Mouse (Mus musculus) CH12.LX (cell line): Measurements from ENCODE around the gene Hes6. TPM values are rescaled to one million over a fixed set of nuclear protein-coding genes. Genes with fewer than 3 reads are reported as not detected.

Experiments used
- DNase-seq: peaks from one replicate; pipeline ENCODE4 v3.0.0-alpha.2; 2013; ENCODE audit errors: extremely low read depth
- H3K27ac ChIP-seq: 2 replicates; pipeline ENCODE4 v1.5.1; 2012; ENCODE audit warnings: low read depth, mild to moderate bottlenecking, control low read depth, moderate library complexity; ENCODE audit not compliant: insufficient read depth
- H3K27me3 ChIP-seq: replicated peaks from 2 replicates; pipeline ENCODE3; 2012; ENCODE audit warnings: inconsistent platforms
- H3K36me3 ChIP-seq, 2 experiments: replicated peaks in 1 of 2; 2 replicates each; pipeline versions ENCODE3 to v1.6.1; 2012; ENCODE audit warnings: inconsistent platforms in 1 of 2, low read length in 1 of 2, mild to moderate bottlenecking in 1 of 2, mixed read lengths in 1 of 2, moderate library complexity in 1 of 2; ENCODE audit not compliant: control insufficient read depth in 1 of 2, insufficient read depth in 1 of 2
- H3K4me1 ChIP-seq, 2 experiments: 2 replicates each; pipeline ENCODE4 v1.6.1; 2012; ENCODE audit warnings: inconsistent platforms in 1 of 2, moderate library complexity in 1 of 2; ENCODE audit not compliant: insufficient read depth in 2 of 2, control insufficient read depth in 1 of 2
- H3K4me2 ChIP-seq: 2 replicates; pipeline ENCODE4 v1.6.1; 2012; ENCODE audit warnings: low read depth, mild to moderate bottlenecking, control low read depth; ENCODE audit not compliant: poor library complexity, insufficient read depth, severe bottlenecking
- H3K4me3 ChIP-seq, 3 experiments: fragments of 150-350 bp in 1 of 3; sonication (generic) in 1 of 3; replicated peaks in 1 of 3; 2 replicates each; pipeline versions ENCODE3 to v1.5.1; 2011 to 2012; ENCODE audit warnings: low read depth in 2 of 3, low read length in 2 of 3, mild to moderate bottlenecking in 2 of 3, moderate library complexity in 2 of 3, control low read depth in 1 of 3, improper control_type of control experiment in 1 of 3, inconsistent platforms in 1 of 3, mixed read lengths in 1 of 3; ENCODE audit not compliant: poor library complexity in 1 of 3
- H3K79me2 ChIP-seq: replicated peaks from 2 replicates; pipeline ENCODE4 v1.6.1; 2012; ENCODE audit warnings: mild to moderate bottlenecking, moderate library complexity; ENCODE audit not compliant: control insufficient read depth, poor library complexity, insufficient read depth, severe bottlenecking; ENCODE audit errors: extremely low read depth
- H3K9ac ChIP-seq: 2 replicates; pipeline ENCODE4 v1.6.1; 2012; ENCODE audit warnings: low read depth, mild to moderate bottlenecking, control low read depth, moderate library complexity; ENCODE audit not compliant: insufficient read depth
- H3K9me3 ChIP-seq: replicated peaks from 2 replicates; pipeline ENCODE3; 2012; ENCODE audit warnings: low read length, inconsistent platforms, mixed read lengths
- BHLHE40 ChIP-seq: IDR thresholded peaks from 2 replicates; pipeline ENCODE4 v1.6.1; 2011; ENCODE audit warnings: mild to moderate bottlenecking, low read depth, low read length, improper control_type of control experiment
- CHD1 ChIP-seq: IDR thresholded peaks from 2 replicates; pipeline ENCODE4 v1.6.1; 2012; ENCODE audit warnings: low read depth, low read length, improper control_type of control experiment, inconsistent platforms
- CHD2 ChIP-seq: IDR thresholded peaks from 2 replicates; pipeline ENCODE4 v1.6.1; 2011; ENCODE audit warnings: low read length, improper control_type of control experiment
- E2F4 ChIP-seq: IDR thresholded peaks from 2 replicates; pipeline ENCODE4 v1.6.1; 2011; ENCODE audit warnings: low read depth, low read length, improper control_type of control experiment; ENCODE audit not compliant: insufficient replicate concordance
- ETS1 ChIP-seq: conservative IDR thresholded peaks from 2 replicates; pipeline ENCODE4 v1.6.1; 2012; ENCODE audit warnings: low read depth, mild to moderate bottlenecking, inconsistent platforms, low read length, improper control_type of control experiment, moderate library complexity
- GABPA ChIP-seq: IDR thresholded peaks from 2 replicates; pipeline ENCODE4 v1.6.1; 2012; ENCODE audit warnings: low read depth, low read length, improper control_type of control experiment, inconsistent platforms; ENCODE audit not compliant: insufficient replicate concordance
- HCFC1 ChIP-seq: IDR thresholded peaks from 2 replicates; pipeline ENCODE4 v1.6.1; 2012; ENCODE audit warnings: low read depth, mild to moderate bottlenecking, inconsistent platforms, low read length, improper control_type of control experiment
- JUN ChIP-seq: IDR thresholded peaks from 2 replicates; pipeline ENCODE4 v1.6.1; 2011; ENCODE audit warnings: low read depth, mild to moderate bottlenecking, low read length, improper control_type of control experiment, moderate library complexity; ENCODE audit not compliant: insufficient read depth
- JUND ChIP-seq: conservative IDR thresholded peaks from 2 replicates; pipeline ENCODE4 v1.6.1; 2011; ENCODE audit warnings: low read depth, low read length, improper control_type of control experiment
- MAX ChIP-seq: IDR thresholded peaks from 2 replicates; pipeline ENCODE4 v1.6.1; 2011; ENCODE audit warnings: low read length, improper control_type of control experiment
- MEF2A ChIP-seq: IDR thresholded peaks from 2 replicates; pipeline ENCODE4 v1.6.1; 2014; ENCODE audit warnings: low read depth, mild to moderate bottlenecking, inconsistent platforms, low read length, improper control_type of control experiment, borderline replicate concordance
- NRF1 ChIP-seq: IDR thresholded peaks from 2 replicates; pipeline ENCODE4 v1.6.1; 2014; ENCODE audit warnings: low read depth, mild to moderate bottlenecking, inconsistent platforms, low read length, improper control_type of control experiment, moderate library complexity
- PAX5 ChIP-seq: IDR thresholded peaks from 2 replicates; pipeline ENCODE4 v1.6.1; 2012; ENCODE audit warnings: low read length, inconsistent platforms, mixed read lengths
- POLR2A ChIP-seq: IDR thresholded peaks from 2 replicates; pipeline ENCODE4 v1.6.1; 2011; ENCODE audit warnings: low read depth, mild to moderate bottlenecking, improper control_type of control experiment, low read length
- RAD21 ChIP-seq: IDR thresholded peaks from 2 replicates; pipeline ENCODE4 v1.6.1; 2011; ENCODE audit warnings: low read depth, mild to moderate bottlenecking, low read length, improper control_type of control experiment, moderate library complexity
- SMC3 ChIP-seq: IDR thresholded peaks from 2 replicates; pipeline ENCODE4 v1.6.1; 2011; ENCODE audit warnings: low read depth, low read length, improper control_type of control experiment
- UBTF ChIP-seq: IDR thresholded peaks from 2 replicates; pipeline ENCODE4 v1.6.1; 2012; ENCODE audit warnings: low read depth, mild to moderate bottlenecking, inconsistent platforms, low read length, improper control_type of control experiment, moderate library complexity
- ZKSCAN1 ChIP-seq: IDR thresholded peaks from 2 replicates; pipeline ENCODE4 v1.6.1; 2012; ENCODE audit warnings: low read depth, inconsistent platforms, low read length, improper control_type of control experiment, borderline replicate concordance
- dilution Hi-C: fragments of 300-500 bp; cut with MboI; formaldehyde crosslinking; loops from 2 replicates; pipeline ENCODE4 v1.14.3; 2020; ENCODE audit warnings: low sequenced_read_pairs; ENCODE audit not compliant: extremely low pct_unique_long_range_greater_than_20kb, extremely low pct_ligation_motif_present
- in situ Hi-C: fragments of 300-500 bp; cut with MboI; formaldehyde crosslinking; loops from 3 replicates; pipeline ENCODE4 v1.14.3; 2019; ENCODE audit warnings: low sequenced_read_pairs, low pct_ligation_motif_present, low pct_unique_long_range_greater_than_20kb, mixed read lengths
- polyA plus RNA-seq: library from polyadenylated mRNA; unstranded; fragments of >175 nt; gene quantifications from 2 replicates; pipeline ENCODE4 v1.2.1, GENCODE M21; 2012; ENCODE audit warnings: low read depth; ENCODE audit not compliant: insufficient read length
- total RNA-seq, 2 experiments: library from RNA; depleted of rRNA; stranded (reverse); fragments of 300-350 nt in 1 of 2; fragments of >200 nt in 1 of 2; gene quantifications; 2 replicates each; pipeline ENCODE4 v1.2.3; 2012 to 2014

The Hes6 gene
- total and polyA plus RNA-seq, 3 experiments, result 15.4 to 25.7 (median 21.1) TPM

- Histone ChIP-seq H3K9me3 (no peaks in the 10 kb centered on the region), H3K27ac (no peak overlapping the region), H3K36me3 (peaks cover 13 to 25% of the 10 kb centered on the region in 2 experiments), H3K4me2 (no peak overlapping the region), H3K9ac (no peak overlapping the region), H3K79me2 (peaks cover 3% of the 10 kb centered on the region; the same call in 1 of the 2 replicates), H3K27me3 (no peaks in the 10 kb centered on the region), H3K4me3 (no peak overlapping the region), H3K4me1 (peaks cover 6 to 42% of the 10 kb centered on the region in 2 experiments; a peak in 3 of 4 replicates)
- dilution Hi-C loops (no loop called here), in situ Hi-C loops (no loop called here)
- DNase-seq, result no peak
- no peak for TF ChIP-seq MEF2A
- no peak for TF ChIP-seq POLR2A
- TF ChIP-seq JUND, result no peak
- TF ChIP-seq ZKSCAN1, result no peak
- TF ChIP-seq, all 38 proteins: peak for 0
Measured at GRCm38 (mm10) chr1:91453932-91454331, 40.1 kb upstream of the Hes6 start.

GRCm38 (mm10) chr1:91451547-91452084 is 37.8 kb upstream of the Hes6 start:
- no peak overlapping the region for H3K4me3 ChIP-seq
- in situ Hi-C loops, result no loop called here
- H3K27me3 ChIP-seq, result no peaks in the 10 kb centered on the region
- dilution Hi-C loops, result no loop called here
- peaks cover 31 to 48% of the 10 kb centered on the region in 2 experiments for H3K36me3 ChIP-seq
- peaks cover 4 to 30% of the 10 kb centered on the region in 2 experiments; a peak in 3 of 4 replicates for H3K4me1 ChIP-seq
- no peak overlapping the region for H3K9ac ChIP-seq
- no peak overlapping the region for H3K4me2 ChIP-seq
- peaks cover 11% of the 10 kb centered on the region for H3K9me3 ChIP-seq
- H3K27ac ChIP-seq, result no peak overlapping the region
- DNase-seq, result no peak
- TF ChIP-seq SMC3 (no peak), ETS1 (no peak), RAD21 (no peak), CHD2 (no peak), UBTF (no peak), CHD1 (no peak), NRF1 (no peak), MAX (no peak), E2F4 (no peak), BHLHE40 (no peak), GABPA (no peak), MEF2A (no peak), JUN (no peak), HCFC1 (no peak), PAX5 (no peak)
- H3K79me2 ChIP-seq, result no peaks in the 10 kb centered on the region
